Mouse (Mus musculus) Muller cell, postnatal 12 days (primary cell): ENCODE measurements at regions not wholly inside any gene's neighbourhood (a gene's known extent, or its start where the extent isn't known, plus 50 kb on each side); places are given as distances from the start of the nearest gene placed in this dataset.

Experiments used
- DNase-seq: peaks from one replicate; pipeline ENCODE4 v3.0.0-alpha.2; 2015; ENCODE audit errors: inconsistent ontology term

- DNase-seq = peak; percentile 66
These were observed 56.8 kb downstream of the Fam110c start for GRCm38 (mm10) chr12:31130434-31130833.

- no peak for DNase-seq
These were observed 60.9 kb downstream of the Fam110c start for GRCm38 (mm10) chr12:31134465-31134992.

GRCm38 (mm10) chr12:31136364-31136763, 62.7 kb downstream of the Fam110c start:
- DNase-seq = no peak

GRCm38 (mm10) chr12:31136911-31137310, 63.2 kb downstream of the Fam110c start:
- DNase-seq = no peak

GRCm38 (mm10) chr12:31137431-31137830, 63.8 kb downstream of the Fam110c start:
- no peak for DNase-seq

- no peak for DNase-seq
These were observed 66.2 kb downstream of the Fam110c start for GRCm38 (mm10) chr12:31139853-31140252.

- no peak for DNase-seq
These were observed 69.6 kb downstream of the Fam110c start for GRCm38 (mm10) chr12:31143266-31143665.

- DNase-seq = no peak
These were observed 71.5 kb downstream of the Fam110c start for GRCm38 (mm10) chr12:31145032-31145781.

- DNase-seq = no peak
These were observed 75.0 kb downstream of the Fam110c start for GRCm38 (mm10) chr12:31148417-31149356.

GRCm38 (mm10) chr12:31153720-31154119, 80.1 kb downstream of the Fam110c start:
- no peak for DNase-seq

GRCm38 (mm10) chr12:31154608-31155011, 80.9 kb downstream of the Fam110c start:
- DNase-seq = no peak

- DNase-seq = no peak
These were observed 82.6 kb downstream of the Fam110c start for GRCm38 (mm10) chr12:31156154-31156720.

- DNase-seq = no peak
These were observed 83.1 kb upstream of the Gm6993 start for GRCm38 (mm10) chr12:31157453-31157852.

GRCm38 (mm10) chr12:31157890-31158289, 82.7 kb upstream of the Gm6993 start:
- DNase-seq = no peak

- DNase-seq = no peak
These were observed 81.7 kb upstream of the Gm6993 start for GRCm38 (mm10) chr12:31158885-31159284.

- DNase-seq = no peak
These were observed 81.2 kb upstream of the Gm6993 start for GRCm38 (mm10) chr12:31159378-31159777.

- peak; percentile 48 for DNase-seq
These were observed 72.2 kb upstream of the Gm6993 start for GRCm38 (mm10) chr12:31168221-31168890.

GRCm38 (mm10) chr12:31170111-31170510, 70.5 kb upstream of the Gm6993 start:
- DNase-seq = no peak

- DNase-seq = peak; percentile 94
These were observed 69.9 kb upstream of the Gm6993 start for GRCm38 (mm10) chr12:31170546-31171160.

GRCm38 (mm10) chr12:31171992-31172391, 68.6 kb upstream of the Gm6993 start:
- no peak for DNase-seq
